Mouse (Mus musculus) erythroblast, embryonic 14.5 days (primary cell): ENCODE results near the gene Trmt10a.

Experiments
- GATA1 ChIP-seq: IDR thresholded peaks from 2 replicates; pipeline ENCODE4 v1.6.1; 2012; ENCODE audit warnings: low read length, inconsistent platforms, mixed read lengths
- TAL1 ChIP-seq: IDR thresholded peaks from 3 replicates; pipeline ENCODE4 v1.6.1; 2012; ENCODE audit warnings: low read length, inconsistent platforms, mixed read lengths

DNA sequence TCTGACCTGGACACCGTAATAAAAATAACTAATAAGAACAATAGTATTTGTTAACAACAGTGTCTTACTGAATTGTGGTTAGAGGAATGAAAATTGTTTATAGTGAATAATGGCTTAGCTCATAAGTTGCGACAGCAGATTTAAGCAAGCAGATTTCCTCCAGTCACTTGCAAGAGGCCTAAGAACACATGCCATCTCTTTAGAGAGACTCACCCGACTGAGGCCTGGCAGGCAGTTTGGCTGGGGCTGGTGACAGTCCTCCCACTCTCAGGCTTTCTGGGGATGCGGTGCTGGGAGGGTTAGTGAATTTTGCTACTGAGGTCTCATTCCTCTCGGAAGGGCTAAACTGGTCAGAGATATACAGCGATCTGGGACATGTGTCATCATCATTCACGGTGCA is 40.1 kb downstream of the Trmt10a start:
- TF ChIP-seq TAL1 (no peak), GATA1 (no peak)
